Comparison of ENCODE assay signal across 16 mouse cellular contexts in genomic region chr5:135034593-135034992, GRCm38 (mm10). TPM values are rescaled to one million over a fixed set of nuclear protein-coding genes. Genes with fewer than 3 reads are reported as not detected.
DNase-seq lines count a peak whose midpoint lies in the region; ATAC-seq and TF ChIP-seq lines count a peak whose summit lies in the region.
"Had no signal": no experiment of that assay in that cellular context is flagged by ENCODE, and none has a peak within 500 bp of the region (broad histone marks: within the 10 kb centered on the region; RNA-seq: fewer than 3 reads in every experiment).

No protein-coding gene starts in this region.

- no peak for TF ChIP-seq EP300 in MEL (IDR thresholded peaks at IDR 0.05; ENCODE audit: low read depth in 1 of 2, low read length in 2 of 2)

- peaks cover 0 to 1% of the 10 kb centered on the region in 2 experiments; a peak in 2 of 4 replicates for H3K36me3 ChIP-seq in MEL (ENCODE audit: control insufficient read depth in 1 of 2, insufficient read depth in 2 of 2, low read length in 2 of 2)
- H3K36me3 ChIP-seq in splenic B cell, adult 2 months (ENCODE audit: control insufficient read depth, insufficient read depth, low read length, poor library complexity, severe bottlenecking): no peaks in the 10 kb centered on the region

- no peaks in the 10 kb centered on the region for H3K79me2 ChIP-seq in MEL (ENCODE audit: control insufficient read depth, insufficient read depth, low read length, poor library complexity)

- peak; percentile 55 for TF ChIP-seq CTCF in left cerebral cortex, adult 2 months (IDR thresholded peaks at IDR 0.05)
- peak; percentile 47 to 66 (median 56) for TF ChIP-seq CTCF in MEL (IDR thresholded peaks at IDR 0.05 in 2 of 3, conservative IDR thresholded peaks at IDR 0.05 in 1 of 3; ENCODE audit: control insufficient read depth in 1 of 3, insufficient read depth in 1 of 3, low read depth in 2 of 3, low read length in 3 of 3, poor library complexity in 1 of 3, severe bottlenecking in 1 of 3)

- no peak overlapping the region for H3K9ac ChIP-seq in MEL (ENCODE audit: control insufficient read depth, low read depth, low read length, poor library complexity, severe bottlenecking)
- H3K9ac ChIP-seq: embryonic facial prominence, embryonic 13.5 days; midbrain, embryonic 12.5 days had no signal

- H3K9me3 ChIP-seq in MEL (replicated peaks; ENCODE audit: insufficient read depth, low read length): no peaks in the 10 kb centered on the region
- H3K9me3 ChIP-seq: embryonic facial prominence, embryonic 13.5 days had no signal

- no peak; the same call in 1 of the 2 replicates for TF ChIP-seq RAD21 in MEL (IDR thresholded peaks at IDR 0.05; ENCODE audit: low read depth, low read length)

- TF ChIP-seq POLR2A in MEL (IDR thresholded peaks at IDR 0.05; ENCODE audit: control insufficient read depth in 1 of 2, insufficient read depth in 1 of 2, low read depth in 1 of 2, low read length in 2 of 2, poor library complexity in 1 of 2): no peak

- H3K27ac ChIP-seq in left cerebral cortex, adult 2 months: no peak overlapping the region
- no peak overlapping the region for H3K27ac ChIP-seq in MEL (ENCODE audit: control insufficient read depth, low read depth, low read length)
- H3K27ac ChIP-seq: embryonic facial prominence, embryonic 13.5 days; midbrain, embryonic 12.5 days had no signal

- intact Hi-C loops in left cerebral cortex, adult 2 months (cut with DNase I): no loop called here
- intact Hi-C loops in left cerebral cortex, postnatal 25 days (cut with DNase I): no loop called here

- H3K27me3 ChIP-seq in MEL (ENCODE audit: control insufficient read depth in 1 of 2, insufficient read depth in 2 of 2, low read length in 2 of 2): no peaks in the 10 kb centered on the region
- no peaks in the 10 kb centered on the region for H3K27me3 ChIP-seq in splenic B cell, adult 2 months (ENCODE audit: control insufficient read depth, insufficient read depth, low read length, poor library complexity, severe bottlenecking)
- H3K27me3 ChIP-seq: embryonic facial prominence, embryonic 13.5 days; midbrain, embryonic 12.5 days had no signal

- peak; percentile 42 for DNase-seq in CD4-positive, CD25-positive, alpha-beta regulatory T cell, adult 2 months (ENCODE audit: low read depth, low spot score)
- no peak for DNase-seq in left cerebral cortex, adult 2 months (ENCODE audit: extremely low spot score in 1 of 2, low spot score in 2 of 2)
- DNase-seq in left cerebral cortex, postnatal 25 days (ENCODE audit: low spot score in 2 of 2): no peak
- peak; percentile 26 for DNase-seq in MEL (ENCODE audit: low read depth, low spot score)
- DNase-seq in splenic B cell, adult 2 months (ENCODE audit: low read depth, low spot score): peak; percentile 25
- DNase-seq in right cerebral cortex, adult 2 months (ENCODE audit: low spot score in 2 of 2): no peak
- DNase-seq in layer of hippocampus, adult 9-10 months (ENCODE audit: low spot score): no peak
- DNase-seq: adrenal gland, postnatal 25 days; cerebellum, adult 11 months; heart, postnatal 4 days; kidney, postnatal 36 days; lung, postnatal 14 days; spleen, adult 18-20 months had no signal

- no peak for ATAC-seq in CD4-positive, CD25-positive, alpha-beta regulatory T cell, adult 4 months

- peaks cover 0 to under 1% of the 10 kb centered on the region in 2 experiments; a peak in 2 of 4 replicates for H3K4me1 ChIP-seq in MEL (ENCODE audit: control insufficient read depth in 1 of 2, insufficient read depth in 2 of 2, low read length in 2 of 2)
- H3K4me1 ChIP-seq: midbrain, embryonic 12.5 days had no signal

- H3K4me3 ChIP-seq in left cerebral cortex, adult 2 months: no peak overlapping the region
- H3K4me3 ChIP-seq in MEL (ENCODE audit: control insufficient read depth in 1 of 2, insufficient read depth in 1 of 2, low read depth in 2 of 2, low read length in 2 of 2): no peak overlapping the region
- H3K4me3 ChIP-seq: embryonic facial prominence, embryonic 13.5 days; midbrain, embryonic 12.5 days had no signal

TF ChIP-seq in MEL, 35 proteins besides CTCF, POLR2A, EP300 and RAD21:
- TF ChIP-seq ZC3H11A (IDR thresholded peaks at IDR 0.05; ENCODE audit: low read depth, low read length) (no peak), ZKSCAN1 (IDR thresholded peaks at IDR 0.05; ENCODE audit: low read depth, low read length) (no peak), E2F4 (IDR thresholded peaks at IDR 0.05; ENCODE audit: borderline replicate concordance, low read depth, low read length) (no peak), MEF2A (IDR thresholded peaks at IDR 0.05; ENCODE audit: extremely low read depth, insufficient replicate concordance, low read depth, low read length, poor library complexity, severe bottlenecking) (no peak), TCF12 (IDR thresholded peaks at IDR 0.05; ENCODE audit: low read depth, low read length) (no peak), NRF1 (IDR thresholded peaks at IDR 0.05; ENCODE audit: insufficient read depth, low read depth, low read length, poor library complexity, severe bottlenecking) (no peak), TAL1 (IDR thresholded peaks at IDR 0.05; ENCODE audit: low read length) (no peak), JUND (IDR thresholded peaks at IDR 0.05; ENCODE audit: low read depth, low read length) (no peak), RCOR1 (IDR thresholded peaks at IDR 0.05; ENCODE audit: low read depth, low read length) (no peak), USF2 (IDR thresholded peaks at IDR 0.05; ENCODE audit: borderline replicate concordance in 1 of 2, insufficient read depth in 1 of 2, low read depth in 1 of 2, low read length in 2 of 2) (no peak), NELFE (IDR thresholded peaks at IDR 0.05; ENCODE audit: low read depth, low read length) (no peak), SMC3 (IDR thresholded peaks at IDR 0.05; ENCODE audit: low read depth, low read length) (no peak; the same call in 1 of the 2 replicates), HCFC1 (IDR thresholded peaks at IDR 0.05; ENCODE audit: low read depth, low read length) (no peak), ZNF384 (IDR thresholded peaks at IDR 0.05; ENCODE audit: low read depth, low read length) (no peak)
TF ChIP-seq in MEL: peak in this region for 0.

RNA-seq across cellular contexts. Expression of gene Stx1a, which starts 11.3 kb away (rescaled TPM):
- polyA plus RNA-seq in CD4-positive, CD25-positive, alpha-beta regulatory T cell, adult 4 months (2017; shearing (Covaris generic)): 10 to 100 TPM; 15.4 to 27.0 TPM
- total RNA-seq in left cerebral cortex, adult 2 months (2021): 100 to 1,000 TPM; 340 to 346 TPM
- total RNA-seq in left cerebral cortex, postnatal 25 days (2021): 100 to 1,000 TPM; 388 to 416 TPM
- total RNA-seq in MEL (2012; rRNA removed): 3.2 and 3.3 TPM in 2 replicates
- polyA plus RNA-seq in MEL (2012; ENCODE audit: insufficient read depth in 1 of 2, insufficient read length in 2 of 2, low read depth in 1 of 2, low replicate concordance in 2 of 2, missing spikeins in 1 of 2): 1 to 10 TPM in 1 of 2 experiments, not detected in 1; 6.0 TPM

RNA-seq across cellular contexts. Expression of gene Abhd11, which starts 25.6 kb away (rescaled TPM):
- 10 to 100 TPM; 64.3 to 80.5 TPM for polyA plus RNA-seq in CD4-positive, CD25-positive, alpha-beta regulatory T cell, adult 4 months (2017; shearing (Covaris generic))
- 10 to 100 TPM; 31.3 to 39.3 TPM for total RNA-seq in left cerebral cortex, adult 2 months (2021)
- total RNA-seq in left cerebral cortex, postnatal 25 days (2021): 10 to 100 TPM; 35.5 to 41.4 TPM
- total RNA-seq in MEL (2012; rRNA removed): 43.0 and 55.9 TPM in 2 replicates
- polyA plus RNA-seq in MEL (2012; ENCODE audit: insufficient read depth in 1 of 2, insufficient read length in 2 of 2, low read depth in 1 of 2, low replicate concordance in 2 of 2, missing spikeins in 1 of 2): 10 to 100 TPM in 1 of 2 experiments, not detected in 1; 51.7 TPM

RNA-seq across cellular contexts. Expression of gene Dnajc30, which starts 29.4 kb away (rescaled TPM):
- polyA plus RNA-seq in CD4-positive, CD25-positive, alpha-beta regulatory T cell, adult 4 months (2017; shearing (Covaris generic)): 10 to 100 TPM; 23.4 to 36.6 TPM
- 10 to 100 TPM; 38.6 to 41.7 TPM for total RNA-seq in left cerebral cortex, adult 2 months (2021)
- total RNA-seq in left cerebral cortex, postnatal 25 days (2021): 10 to 100 TPM; 38.3 to 42.4 TPM
- 6.5 and 7.4 TPM in 2 replicates for total RNA-seq in MEL (2012; rRNA removed)
- 10 to 100 TPM in 1 of 2 experiments, not detected in 1; 15.6 TPM for polyA plus RNA-seq in MEL (2012; ENCODE audit: insufficient read depth in 1 of 2, insufficient read length in 2 of 2, low read depth in 1 of 2, low replicate concordance in 2 of 2, missing spikeins in 1 of 2)

RNA-seq across cellular contexts. Expression of gene Bud23, which starts 30.2 kb away (rescaled TPM):
- 100 to 1,000 TPM in 1 of 2 experiments, 10 to 100 TPM in 1; 60.8 to 103 TPM for polyA plus RNA-seq in CD4-positive, CD25-positive, alpha-beta regulatory T cell, adult 4 months (2017; shearing (Covaris generic))
- 10 to 100 TPM; 53.4 to 57.3 TPM for total RNA-seq in left cerebral cortex, adult 2 months (2021)
- 10 to 100 TPM; 49.7 to 51.0 TPM for total RNA-seq in left cerebral cortex, postnatal 25 days (2021)
- total RNA-seq in MEL (2012; rRNA removed): 87.5 and 101 TPM in 2 replicates
- 100 to 1,000 TPM in 1 of 2 experiments, not detected in 1; 222 TPM for polyA plus RNA-seq in MEL (2012; ENCODE audit: insufficient read depth in 1 of 2, insufficient read length in 2 of 2, low read depth in 1 of 2, low replicate concordance in 2 of 2, missing spikeins in 1 of 2)

RNA-seq across cellular contexts. Expression of gene Vps37d, which starts 43.5 kb away (rescaled TPM):
- not detected for polyA plus RNA-seq in CD4-positive, CD25-positive, alpha-beta regulatory T cell, adult 4 months (2017; shearing (Covaris generic))
- total RNA-seq in left cerebral cortex, adult 2 months (2021): 10 to 100 TPM; 26.8 to 30.8 TPM
- 10 to 100 TPM; 25.3 to 28.7 TPM for total RNA-seq in left cerebral cortex, postnatal 25 days (2021)
- total RNA-seq in MEL (2012; rRNA removed): 0.23 and 0.31 TPM in 2 replicates
- 1 to 10 TPM in 1 of 2 experiments, not detected in 1; 1.2 TPM for polyA plus RNA-seq in MEL (2012; ENCODE audit: insufficient read depth in 1 of 2, insufficient read length in 2 of 2, low read depth in 1 of 2, low replicate concordance in 2 of 2, missing spikeins in 1 of 2)

Comparison
In these comparisons a context has a peak if more than half of its experiments do, and no peak if none do; other contexts are left out.
1. DNase-seq: peak in CD4-positive, CD25-positive, alpha-beta regulatory T cell, adult 2 months (single experiment), MEL (single experiment) and splenic B cell, adult 2 months (single experiment); none in left cerebral cortex, adult 2 months (0 of 2), left cerebral cortex, postnatal 25 days (0 of 2), right cerebral cortex, adult 2 months (0 of 2) and layer of hippocampus, adult 9-10 months (single experiment).
2. RNA of gene Stx1a, which starts 11.3 kb away (total RNA-seq): 388 to 416 TPM in left cerebral cortex, postnatal 25 days and 340 to 346 TPM in left cerebral cortex, adult 2 months; 3.2 to 3.3 TPM in MEL; every median in the first group is over 10 times any median in the second.